Mouse (Mus musculus): ENCODE results near the gene Hecw2. TPM values are rescaled to one million over a fixed set of nuclear protein-coding genes. Genes with fewer than 3 reads are reported as not detected.

Gene Hecw2
- polyA plus RNA-seq, 1 experiment from 2014 or later: 3.0 TPM

DNA sequence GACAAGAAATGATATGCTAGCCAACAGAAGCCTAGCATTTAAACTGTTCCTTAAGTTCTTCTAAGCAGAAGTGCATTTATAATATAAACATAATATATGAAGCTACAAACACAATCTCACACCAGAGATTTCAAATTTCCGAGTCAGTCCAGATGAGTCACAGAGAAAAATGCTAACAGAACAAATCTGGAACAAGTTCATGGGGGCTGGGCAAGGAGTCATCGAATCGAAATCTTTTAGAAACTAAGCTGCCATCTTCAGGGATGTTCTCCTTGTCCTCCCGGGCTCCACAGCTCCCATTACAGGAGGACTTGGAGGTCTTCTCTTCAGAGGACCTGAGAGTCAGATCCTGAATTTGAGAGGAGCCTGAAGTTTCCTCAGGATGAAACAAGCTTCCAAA is 437.7 kb downstream of the Hecw2 start:
- Histone ChIP-seq H3K4me3 (ENCODE audit: low read depth, low read length) (no peak overlapping the region), H3K36me3 (ENCODE audit: control insufficient read depth, insufficient read depth, low read length) (no peaks in the 10 kb centered on the region), H3K4me2 (no peak overlapping the region), H3K4me1 (ENCODE audit: control insufficient read depth, insufficient read depth, low read length) (no peaks in the 10 kb centered on the region), H3K27me3 (ENCODE audit: control insufficient read depth, insufficient read depth, low read length) (no peaks in the 10 kb centered on the region), H3K9me3 (ENCODE audit: control insufficient read depth, low read length) (no peaks in the 10 kb centered on the region), H3K27ac (ENCODE audit: low read depth, low read length) (no peak overlapping the region), H3K9ac (ENCODE audit: low read length) (no peak overlapping the region)
- WGBS: 95% methylated on average over 4 of the region's 4 CpGs
- DNase-seq (ENCODE audit: low spot score, missing footprints): no peak
- ATAC-seq (ENCODE audit: low FRiP score): no peak

Small RNA genes lying within 50 kb of the gene (microRNA-seq; reads per million reads assigned to microRNA genes)
- gene Mir7681: not detected

Other genes with a start within 250 kb of the Hecw2 start
- 0.45 and 0.58 TPM in 2 replicates for gene Ccdc150, start 55.5 kb upstream of the Hecw2 start, polyA plus RNA-seq (2014; fragmentation: Nextera tagmentation; extraction: Ambion mirVana)
- 34.5 and 41.3 TPM in 2 replicates for gene Gtf3c3, start 243.8 kb upstream of the Hecw2 start, polyA plus RNA-seq (2014; fragmentation: Nextera tagmentation; extraction: Ambion mirVana)